ENCODE assay signal across 7 mouse cellular contexts in the genomic region with DNA sequence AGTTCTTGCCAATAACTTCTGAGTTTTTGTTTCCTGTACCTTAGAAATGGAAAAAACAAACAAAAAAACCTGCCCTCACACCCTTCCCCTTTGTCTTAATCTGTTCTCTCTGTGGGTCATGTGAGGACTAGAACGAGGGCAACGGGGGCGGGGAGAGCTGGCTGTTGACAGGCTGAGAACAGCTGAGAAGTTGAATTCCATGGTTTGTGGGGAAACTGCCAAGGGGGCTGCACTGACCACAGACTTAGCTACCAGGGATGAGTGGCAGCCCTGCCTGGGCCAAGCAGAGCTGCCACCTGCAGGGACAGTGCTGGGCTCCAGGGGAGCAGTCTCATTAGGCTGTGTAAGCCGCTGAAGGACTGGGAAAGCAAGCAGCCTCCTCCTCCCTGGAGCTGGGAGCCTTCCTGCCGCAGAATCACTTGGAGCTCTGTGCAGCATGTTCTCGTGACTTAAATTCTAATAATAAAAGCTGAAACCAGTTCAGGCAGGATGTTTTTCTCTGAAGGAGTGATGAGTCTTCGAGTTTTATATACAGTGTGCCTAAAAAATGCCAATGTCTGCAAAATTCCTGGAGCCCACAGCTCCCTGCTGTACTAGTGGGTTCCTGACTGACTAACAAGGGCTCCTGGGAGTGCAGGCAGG.
DNase-seq lines count a peak whose midpoint lies in the region; ATAC-seq and TF ChIP-seq lines count a peak whose summit lies in the region.

No protein-coding gene starts in this region.

- peaks cover 53% of the 10 kb centered on the region for H3K36me3 ChIP-seq in embryonic facial prominence, embryonic 10.5 days (replicated peaks)

- peak; percentile 37 for DNase-seq in embryonic facial prominence, embryonic 10.5 days (ENCODE audit: low spot score)
- DNase-seq in heart, adult 18-20 months = peak; percentile 88 to 91
- peak; percentile 83 for DNase-seq in kidney, adult 11 months
- peak; percentile 77 to 93 for DNase-seq in left cerebral cortex, postnatal 25 days (ENCODE audit: low spot score in 2 of 2)
- DNase-seq in skeletal muscle tissue, adult 2 months (ENCODE audit: low read depth, low spot score) = peak; percentile 87

- H3K27ac ChIP-seq in bone marrow, adult 2 months (ENCODE audit: control insufficient read depth, insufficient read depth, low read depth, low read length, poor library complexity) = peak overlapping the region; percentile 45
- H3K27ac ChIP-seq in embryonic facial prominence, embryonic 10.5 days (replicated peaks) = peak overlapping the region; percentile 49

- H3K4me3 ChIP-seq in bone marrow, adult 2 months (replicated peaks; ENCODE audit: control insufficient read depth, low read depth, low read length) = no peak overlapping the region
- H3K4me3 ChIP-seq in embryonic facial prominence, embryonic 10.5 days = no peak overlapping the region

- ATAC-seq in megakaryocyte progenitor cell, adult 5-6 weeks (replicated peaks; ENCODE audit: poor library complexity) = peak; percentile 86

- 12% methylated on average over 7 of the region's 7 CpGs for WGBS in bone marrow, adult 2 months
- WGBS in embryonic facial prominence, embryonic 10.5 days = 40% methylated on average over 7 of the region's 7 CpGs

- H3K9me3 ChIP-seq in embryonic facial prominence, embryonic 10.5 days = no peaks in the 10 kb centered on the region

- no peaks in the 10 kb centered on the region for H3K27me3 ChIP-seq in embryonic facial prominence, embryonic 10.5 days (replicated peaks; ENCODE audit: low read depth, poor library complexity, severe bottlenecking)

- TF ChIP-seq CTCF in bone marrow, adult 2 months (IDR thresholded peaks at IDR 0.05; ENCODE audit: control insufficient read depth, insufficient read depth, low read length) = no peak

- no peak for TF ChIP-seq POLR2A in bone marrow, adult 2 months (IDR thresholded peaks at IDR 0.05; ENCODE audit: borderline replicate concordance, control insufficient read depth, low read depth, low read length)

- H3K4me1 ChIP-seq in bone marrow, adult 2 months (ENCODE audit: control insufficient read depth, insufficient read depth, low read length) = no peaks in the 10 kb centered on the region
- peaks cover 8% of the 10 kb centered on the region for H3K4me1 ChIP-seq in embryonic facial prominence, embryonic 10.5 days

- intact Hi-C loops in left cerebral cortex, postnatal 25 days (cut with DNase I) = loop anchor here (2.0 kb wide), 1 partner anchor 28 kb away; no protein-coding TSS in a partner anchor

Comparison
In these comparisons a context has a peak if more than half of its experiments do, and no peak if none do; other contexts are left out.
1. DNase-seq: peak in every context shown above with its lines; median percentile 90 in heart, adult 18-20 months; 87 in skeletal muscle tissue, adult 2 months; 85 in left cerebral cortex, postnatal 25 days; 83 in kidney, adult 11 months; 37 in embryonic facial prominence, embryonic 10.5 days.